Mouse (Mus musculus): ENCODE measurements at regions not wholly inside any gene's neighbourhood (a gene's known extent, or its start where the extent isn't known, plus 50 kb on each side); places are given as distances from the start of the nearest gene placed in this dataset.

GRCm38 (mm10) chr14:25253016-25253850, 205.8 kb upstream of the Zmiz1 start:
- Histone ChIP-seq H3K4me1 (ENCODE audit: control insufficient read depth, insufficient read depth, low read length) (no peaks in the 10 kb centered on the region), H3K4me3 (replicated peaks; ENCODE audit: insufficient read depth, low read depth, low read length) (no peak overlapping the region), H3K27me3 (ENCODE audit: control insufficient read depth, insufficient read depth, low read length) (no peaks in the 10 kb centered on the region), H3K27ac (ENCODE audit: insufficient read depth, low read length) (no peak overlapping the region)
- TF ChIP-seq POLR2A (IDR thresholded peaks at IDR 0.05; ENCODE audit: borderline replicate concordance, insufficient read depth, low read length) (no peak), CTCF (IDR thresholded peaks at IDR 0.05; ENCODE audit: borderline replicate concordance, insufficient read depth, low read depth, low read length) (no peak)
- DNase-seq = no peak
- WGBS = 96% methylated on average over 15 of the region's 15 CpGs

GRCm38 (mm10) chr14:25263121-25263520, 195.9 kb upstream of the Zmiz1 start:
- TF ChIP-seq CTCF (IDR thresholded peaks at IDR 0.05; ENCODE audit: borderline replicate concordance, insufficient read depth, low read depth, low read length) (no peak), POLR2A (IDR thresholded peaks at IDR 0.05; ENCODE audit: borderline replicate concordance, insufficient read depth, low read length) (no peak)
- no peak overlapping the region for H3K4me3 ChIP-seq (replicated peaks; ENCODE audit: insufficient read depth, low read depth, low read length)
- peaks cover 14% of the 10 kb centered on the region for H3K4me1 ChIP-seq (ENCODE audit: control insufficient read depth, insufficient read depth, low read length)
- DNase-seq = no peak
- H3K27me3 ChIP-seq (ENCODE audit: control insufficient read depth, insufficient read depth, low read length) = no peaks in the 10 kb centered on the region
- no peak overlapping the region for H3K27ac ChIP-seq (ENCODE audit: insufficient read depth, low read length)
- WGBS = 98% methylated on average over 1 of the region's 1 CpGs

- TF ChIP-seq POLR2A (IDR thresholded peaks at IDR 0.05; ENCODE audit: borderline replicate concordance, insufficient read depth, low read length) (no peak), CTCF (IDR thresholded peaks at IDR 0.05; ENCODE audit: borderline replicate concordance, insufficient read depth, low read depth, low read length) (no peak)
- no peaks in the 10 kb centered on the region for H3K27me3 ChIP-seq (ENCODE audit: control insufficient read depth, insufficient read depth, low read length)
- H3K27ac ChIP-seq (ENCODE audit: insufficient read depth, low read length) = no peak overlapping the region
- H3K4me1 ChIP-seq (ENCODE audit: control insufficient read depth, insufficient read depth, low read length) = peaks cover 14% of the 10 kb centered on the region
- WGBS = 68% methylated on average over 4 of the region's 4 CpGs
- no peak for DNase-seq
- H3K4me3 ChIP-seq (replicated peaks; ENCODE audit: insufficient read depth, low read depth, low read length) = no peak overlapping the region
Measured at GRCm38 (mm10) chr14:25266846-25267245, 192.1 kb upstream of the Zmiz1 start.

- DNase-seq = no peak
- 84% methylated on average over 13 of the region's 13 CpGs for WGBS
- Histone ChIP-seq H3K4me3 (replicated peaks; ENCODE audit: insufficient read depth, low read depth, low read length) (no peak overlapping the region), H3K4me1 (ENCODE audit: control insufficient read depth, insufficient read depth, low read length) (peaks cover 14% of the 10 kb centered on the region), H3K27ac (ENCODE audit: insufficient read depth, low read length) (no peak overlapping the region), H3K27me3 (ENCODE audit: control insufficient read depth, insufficient read depth, low read length) (no peaks in the 10 kb centered on the region)
- TF ChIP-seq CTCF (IDR thresholded peaks at IDR 0.05; ENCODE audit: borderline replicate concordance, insufficient read depth, low read depth, low read length) (no peak), POLR2A (IDR thresholded peaks at IDR 0.05; ENCODE audit: borderline replicate concordance, insufficient read depth, low read length) (no peak)
Measured at GRCm38 (mm10) chr14:25268090-25268631, 190.8 kb upstream of the Zmiz1 start.

GRCm38 (mm10) chr14:25270227-25270876, 188.6 kb upstream of the Zmiz1 start:
- no peak for DNase-seq
- Histone ChIP-seq H3K4me3 (replicated peaks; ENCODE audit: insufficient read depth, low read depth, low read length) (no peak overlapping the region), H3K4me1 (ENCODE audit: control insufficient read depth, insufficient read depth, low read length) (peaks cover 14% of the 10 kb centered on the region), H3K27ac (ENCODE audit: insufficient read depth, low read length) (no peak overlapping the region), H3K27me3 (ENCODE audit: control insufficient read depth, insufficient read depth, low read length) (no peaks in the 10 kb centered on the region)
- TF ChIP-seq POLR2A (IDR thresholded peaks at IDR 0.05; ENCODE audit: borderline replicate concordance, insufficient read depth, low read length) (no peak), CTCF (IDR thresholded peaks at IDR 0.05; ENCODE audit: borderline replicate concordance, insufficient read depth, low read depth, low read length) (no peak)
- 53% methylated on average over 11 of the region's 11 CpGs for whole genome bisulfite sequencing

GRCm38 (mm10) chr14:25272366-25273156, 186.4 kb upstream of the Zmiz1 start:
- Histone ChIP-seq H3K27ac (ENCODE audit: insufficient read depth, low read length) (no peak overlapping the region), H3K27me3 (ENCODE audit: control insufficient read depth, insufficient read depth, low read length) (no peaks in the 10 kb centered on the region), H3K4me3 (replicated peaks; ENCODE audit: insufficient read depth, low read depth, low read length) (no peak overlapping the region), H3K4me1 (ENCODE audit: control insufficient read depth, insufficient read depth, low read length) (no peaks in the 10 kb centered on the region)
- TF ChIP-seq POLR2A (IDR thresholded peaks at IDR 0.05; ENCODE audit: borderline replicate concordance, insufficient read depth, low read length) (no peak), CTCF (IDR thresholded peaks at IDR 0.05; ENCODE audit: borderline replicate concordance, insufficient read depth, low read depth, low read length) (no peak)
- 63% methylated on average over 11 of the region's 11 CpGs for WGBS
- no peak for DNase-seq

- no peak overlapping the region for H3K4me3 ChIP-seq (replicated peaks; ENCODE audit: insufficient read depth, low read depth, low read length)
- no peak overlapping the region for H3K27ac ChIP-seq (ENCODE audit: insufficient read depth, low read length)
- peak; percentile 63 to 64 for DNase-seq
- H3K27me3 ChIP-seq (ENCODE audit: control insufficient read depth, insufficient read depth, low read length) = no peaks in the 10 kb centered on the region
- peaks cover 5% of the 10 kb centered on the region; the same call in 1 of the 2 replicates for H3K4me1 ChIP-seq (ENCODE audit: control insufficient read depth, insufficient read depth, low read length)
- TF ChIP-seq CTCF (IDR thresholded peaks at IDR 0.05; ENCODE audit: borderline replicate concordance, insufficient read depth, low read depth, low read length) (no peak), POLR2A (IDR thresholded peaks at IDR 0.05; ENCODE audit: borderline replicate concordance, insufficient read depth, low read length) (no peak)
Measured at GRCm38 (mm10) chr14:25279751-25280150, 179.2 kb upstream of the Zmiz1 start.

Data from cerebellum, adult 2 months (tissue).